Mouse (Mus musculus): ENCODE measurements at regions not wholly inside any gene's neighbourhood (a gene's known extent, or its start where the extent isn't known, plus 50 kb on each side); places are given as distances from the start of the nearest gene placed in this dataset.
"Not testable (repeated sequence)": the region's sequence is repeated elsewhere in the genome, so short reads cannot be mapped to it uniquely, and the experiment has no call there.

GRCm38 (mm10) chr15:96817626-96818025 lies 118.1 kb upstream of the Slc38a2 start:
- no peak for DNase-seq

- no peak for DNase-seq
Observed at GRCm38 (mm10) chr15:96816997-96817570, 117.6 kb upstream of the Slc38a2 start.

- no peak for DNase-seq
Observed at GRCm38 (mm10) chr15:96813472-96813871, 113.9 kb upstream of the Slc38a2 start.

- no peak for DNase-seq
Observed at GRCm38 (mm10) chr15:96802729-96803053, 103.2 kb upstream of the Slc38a2 start.

- no peak for DNase-seq
Observed at GRCm38 (mm10) chr15:96802034-96802728, 102.7 kb upstream of the Slc38a2 start.

GRCm38 (mm10) chr15:96799228-96799627 lies 99.7 kb upstream of the Slc38a2 start:
- DNase-seq: no peak

GRCm38 (mm10) chr15:96797615-96798270 lies 98.2 kb upstream of the Slc38a2 start:
- no peak for DNase-seq

GRCm38 (mm10) chr15:96794177-96794719 lies 94.7 kb upstream of the Slc38a2 start:
- no peak for DNase-seq

- no peak for DNase-seq
Observed at GRCm38 (mm10) chr15:96793251-96793650, 93.7 kb upstream of the Slc38a2 start.

GRCm38 (mm10) chr15:96791306-96791705 lies 91.8 kb upstream of the Slc38a2 start:
- DNase-seq: no peak

- not testable (repeated sequence) for DNase-seq
Observed at GRCm38 (mm10) chr15:96787921-96788320, 88.4 kb upstream of the Slc38a2 start.

GRCm38 (mm10) chr15:96784578-96784977 lies 85.0 kb upstream of the Slc38a2 start:
- no peak for DNase-seq

- no peak for DNase-seq
Observed at GRCm38 (mm10) chr15:96781560-96781959, 82.0 kb upstream of the Slc38a2 start.

GRCm38 (mm10) chr15:96780606-96781005 lies 81.1 kb upstream of the Slc38a2 start:
- DNase-seq: no peak

- no peak for DNase-seq
Observed at GRCm38 (mm10) chr15:96779358-96779757, 79.8 kb upstream of the Slc38a2 start.

GRCm38 (mm10) chr15:96778321-96778926 lies 78.9 kb upstream of the Slc38a2 start:
- DNase-seq: peak; percentile 78 to 85

GRCm38 (mm10) chr15:96776476-96777075 lies 77.0 kb upstream of the Slc38a2 start:
- DNase-seq: no peak

- no peak for DNase-seq
Observed at GRCm38 (mm10) chr15:96775129-96775528, 75.6 kb upstream of the Slc38a2 start.

GRCm38 (mm10) chr15:96774664-96775063 lies 75.1 kb upstream of the Slc38a2 start:
- DNase-seq: no peak

GRCm38 (mm10) chr15:96773656-96774055 lies 74.1 kb upstream of the Slc38a2 start:
- no peak for DNase-seq

GRCm38 (mm10) chr15:96772701-96773100 lies 73.2 kb upstream of the Slc38a2 start:
- DNase-seq: no peak

GRCm38 (mm10) chr15:96770786-96771185 lies 71.3 kb upstream of the Slc38a2 start:
- no peak for DNase-seq

GRCm38 (mm10) chr15:96770299-96770698 lies 70.8 kb upstream of the Slc38a2 start:
- DNase-seq: no peak
